Mouse (Mus musculus): ENCODE results near the gene Top1.

The Top1 gene

GRCm38 (mm10) chr2:160725877-160726864 lies 80.5 kb downstream of the Top1 start:
- no peak; the same call in 1 of the 2 replicates for TF ChIP-seq GATA4 (IDR thresholded peaks at IDR 0.05; ENCODE audit: insufficient replicate concordance, low read length)

- no peak for TF ChIP-seq GATA4 (IDR thresholded peaks at IDR 0.05; ENCODE audit: insufficient replicate concordance, low read length)
These were observed 83.3 kb downstream of the Top1 start for GRCm38 (mm10) chr2:160728972-160729371.

- TF ChIP-seq GATA4 (IDR thresholded peaks at IDR 0.05; ENCODE audit: insufficient replicate concordance, low read length) = no peak
These were observed 83.7 kb downstream of the Top1 start for GRCm38 (mm10) chr2:160729436-160729835.

- TF ChIP-seq GATA4 (IDR thresholded peaks at IDR 0.05; ENCODE audit: insufficient replicate concordance, low read length) = no peak
These were observed 84.4 kb downstream of the Top1 start for GRCm38 (mm10) chr2:160729851-160730796.

- 0 out of 2 replicates have a peak, but pooled peaks have one; percentile 11 for TF ChIP-seq GATA4 (IDR thresholded peaks at IDR 0.05; ENCODE audit: insufficient replicate concordance, low read length)
These were observed 85.1 kb downstream of the Top1 start for GRCm38 (mm10) chr2:160730797-160731116.

- no peak; the same call in 1 of the 2 replicates for TF ChIP-seq GATA4 (IDR thresholded peaks at IDR 0.05; ENCODE audit: insufficient replicate concordance, low read length)
These were observed 85.6 kb downstream of the Top1 start, which contains the start of gene Plcg1 for GRCm38 (mm10) chr2:160731117-160731838. Plcg1 (plus strand) TSS chr2:160731300.

- TF ChIP-seq GATA4 (IDR thresholded peaks at IDR 0.05; ENCODE audit: insufficient replicate concordance, low read length) = no peak
These were observed 86.2 kb downstream of the Top1 start for GRCm38 (mm10) chr2:160731839-160732261.

- no peak for TF ChIP-seq GATA4 (IDR thresholded peaks at IDR 0.05; ENCODE audit: insufficient replicate concordance, low read length)
These were observed 86.8 kb downstream of the Top1 start for GRCm38 (mm10) chr2:160732420-160732995.

- TF ChIP-seq GATA4 (IDR thresholded peaks at IDR 0.05; ENCODE audit: insufficient replicate concordance, low read length) = no peak
These were observed 87.4 kb downstream of the Top1 start for GRCm38 (mm10) chr2:160733131-160733531.

- no peak for TF ChIP-seq GATA4 (IDR thresholded peaks at IDR 0.05; ENCODE audit: insufficient replicate concordance, low read length)
These were observed 88.6 kb downstream of the Top1 start for GRCm38 (mm10) chr2:160734331-160734730.

- no peak for TF ChIP-seq GATA4 (IDR thresholded peaks at IDR 0.05; ENCODE audit: insufficient replicate concordance, low read length)
These were observed 90.1 kb downstream of the Top1 start for GRCm38 (mm10) chr2:160735706-160736310.

GRCm38 (mm10) chr2:160736466-160736865 lies 90.8 kb downstream of the Top1 start:
- no peak for TF ChIP-seq GATA4 (IDR thresholded peaks at IDR 0.05; ENCODE audit: insufficient replicate concordance, low read length)

- no peak for TF ChIP-seq GATA4 (IDR thresholded peaks at IDR 0.05; ENCODE audit: insufficient replicate concordance, low read length)
These were observed 92.7 kb downstream of the Top1 start for GRCm38 (mm10) chr2:160738354-160738753.

All from liver, adult (tissue).